Mouse (Mus musculus): Measurements from ENCODE around the gene Smg6.

- no peak for TF ChIP-seq CTCF (IDR thresholded peaks at IDR 0.05; ENCODE audit: low read depth)
- TF ChIP-seq EP300 (IDR thresholded peaks at IDR 0.05; ENCODE audit: low read depth), result no peak
Observed at GRCm38 (mm10) chr11:75212876-75213275, 287.3 kb downstream of the Smg6 start.
